Mouse (Mus musculus): ENCODE data around the gene Fam181a.

Gene Fam181a

GRCm38 (mm10) chr12:103310744-103311267, at the start of gene Fam181a:
Gene Fam181a (plus strand): TSS chr12:103310975.
- no peak for DNase-seq (ENCODE audit: low spot score)

- no peak for DNase-seq (ENCODE audit: low spot score)
Observed at GRCm38 (mm10) chr12:103262017-103262865, 48.5 kb upstream of the Fam181a start.

GRCm38 (mm10) chr12:103266605-103267004, 44.2 kb upstream of the Fam181a start:
- no peak for DNase-seq (ENCODE audit: low spot score)

GRCm38 (mm10) chr12:103272176-103272575, 38.6 kb upstream of the Fam181a start:
- DNase-seq (ENCODE audit: low spot score), result no peak

- no peak for DNase-seq (ENCODE audit: low spot score)
Observed at GRCm38 (mm10) chr12:103273051-103273450, 37.7 kb upstream of the Fam181a start.

GRCm38 (mm10) chr12:103273732-103274131, 37.0 kb upstream of the Fam181a start:
- no peak for DNase-seq (ENCODE audit: low spot score)

GRCm38 (mm10) chr12:103276422-103276821, 34.4 kb upstream of the Fam181a start:
- no peak for DNase-seq (ENCODE audit: low spot score)

- no peak for DNase-seq (ENCODE audit: low spot score)
Observed at GRCm38 (mm10) chr12:103281491-103281890, 29.3 kb upstream of the Fam181a start.

GRCm38 (mm10) chr12:103281912-103282311, 28.9 kb upstream of the Fam181a start:
- no peak for DNase-seq (ENCODE audit: low spot score)

GRCm38 (mm10) chr12:103282936-103283335, 27.8 kb upstream of the Fam181a start:
- no peak for DNase-seq (ENCODE audit: low spot score)

- no peak for DNase-seq (ENCODE audit: low spot score)
Observed at GRCm38 (mm10) chr12:103283411-103283810, 27.4 kb upstream of the Fam181a start.

GRCm38 (mm10) chr12:103287276-103287675, 23.5 kb upstream of the Fam181a start:
- no peak for DNase-seq (ENCODE audit: low spot score)

GRCm38 (mm10) chr12:103292366-103292765, 18.4 kb upstream of the Fam181a start:
- DNase-seq (ENCODE audit: low spot score), result no peak

- DNase-seq (ENCODE audit: low spot score), result no peak
Observed at GRCm38 (mm10) chr12:103296292-103296691, 14.5 kb upstream of the Fam181a start.

- DNase-seq (ENCODE audit: low spot score), result no peak
Observed at GRCm38 (mm10) chr12:103300493-103300892, 10.3 kb upstream of the Fam181a start.

GRCm38 (mm10) chr12:103301645-103302044, 9.1 kb upstream of the Fam181a start:
- no peak for DNase-seq (ENCODE audit: low spot score)

- no peak for DNase-seq (ENCODE audit: low spot score)
Observed at GRCm38 (mm10) chr12:103302960-103303359, 7.8 kb upstream of the Fam181a start.

GRCm38 (mm10) chr12:103306224-103306623, 4.6 kb upstream of the Fam181a start:
- DNase-seq (ENCODE audit: low spot score), result no peak

- no peak for DNase-seq (ENCODE audit: low spot score)
Observed at GRCm38 (mm10) chr12:103306720-103307119, 4.1 kb upstream of the Fam181a start.

- DNase-seq (ENCODE audit: low spot score), result no peak
Observed at GRCm38 (mm10) chr12:103311921-103312320, 1.1 kb downstream of the Fam181a start.

GRCm38 (mm10) chr12:103313274-103313673, 2.5 kb downstream of the Fam181a start:
- DNase-seq (ENCODE audit: low spot score), result no peak

- no peak for DNase-seq (ENCODE audit: low spot score)
Observed at GRCm38 (mm10) chr12:103313871-103314639, 3.3 kb downstream of the Fam181a start.
